Mouse (Mus musculus): ENCODE measurements around the gene Nat8f6. TPM values are rescaled to one million over a fixed set of nuclear protein-coding genes. Genes with fewer than 3 reads are reported as not detected.

The Nat8f6 gene
- polyA plus RNA-seq, 1 experiment = not detected

Other genes with a start within 250 kb of the Nat8f6 start
- gene Alms1, start 233.4 kb downstream of the Nat8f6 start, polyA plus RNA-seq (2012; rRNA removed) = 0.89 and 1.0 TPM in 2 replicates
- gene Nat8f7, start 107.7 kb downstream of the Nat8f6 start, polyA plus RNA-seq (2012; rRNA removed) = 0.15 and 0.19 TPM in 2 replicates
- gene Nat8f3, start 55.2 kb downstream of the Nat8f6 start, polyA plus RNA-seq (2012; rRNA removed) = 0.31 and 0.43 TPM in 2 replicates
- not detected in 2 replicates for gene Nat8f5, start within 50 bp of the Nat8f6 start, polyA plus RNA-seq (2012; rRNA removed)
- 0.38 and 0.61 TPM in 2 replicates for gene Nat8, start 11.1 kb upstream of the Nat8f6 start, polyA plus RNA-seq (2012; rRNA removed)
- 0.03 and 0.27 TPM in 2 replicates for gene Nat8f2, start 48.2 kb upstream of the Nat8f6 start, polyA plus RNA-seq (2012; rRNA removed)
- gene Nat8f4, start 83.9 kb upstream of the Nat8f6 start, polyA plus RNA-seq (2012; rRNA removed) = 2.9 and 3.1 TPM in 2 replicates
- 16.1 and 16.8 TPM in 2 replicates for gene Tprkb, start 90.9 kb upstream of the Nat8f6 start, polyA plus RNA-seq (2012; rRNA removed)
- gene Nat8f1, start 94.7 kb upstream of the Nat8f6 start, polyA plus RNA-seq (2012; rRNA removed) = 17.8 and 29.3 TPM in 2 replicates
- 31.5 and 39.0 TPM in 2 replicates for gene Dusp11, start 140.7 kb upstream of the Nat8f6 start, polyA plus RNA-seq (2012; rRNA removed)
- gene Figla, start 195.2 kb upstream of the Nat8f6 start, polyA plus RNA-seq (2012; rRNA removed) = not detected in 2 replicates
- 0.14 and 0.23 TPM in 2 replicates for gene Add2, start 207.7 kb upstream of the Nat8f6 start, polyA plus RNA-seq (2012; rRNA removed)